Mouse (Mus musculus): Measurements from ENCODE around the gene Specc1. TPM values are rescaled to one million over a fixed set of nuclear protein-coding genes. Genes with fewer than 3 reads are reported as not detected.
"Not testable (repeated sequence)": the region's sequence is repeated elsewhere in the genome, so short reads cannot be mapped to it uniquely, and the experiment has no call there.

Gene Specc1
- total RNA-seq (2021): 100 to 1,000 TPM in 1 of 2 experiments, 10 to 100 TPM in 1; 95.3 to 103 TPM

DNA sequence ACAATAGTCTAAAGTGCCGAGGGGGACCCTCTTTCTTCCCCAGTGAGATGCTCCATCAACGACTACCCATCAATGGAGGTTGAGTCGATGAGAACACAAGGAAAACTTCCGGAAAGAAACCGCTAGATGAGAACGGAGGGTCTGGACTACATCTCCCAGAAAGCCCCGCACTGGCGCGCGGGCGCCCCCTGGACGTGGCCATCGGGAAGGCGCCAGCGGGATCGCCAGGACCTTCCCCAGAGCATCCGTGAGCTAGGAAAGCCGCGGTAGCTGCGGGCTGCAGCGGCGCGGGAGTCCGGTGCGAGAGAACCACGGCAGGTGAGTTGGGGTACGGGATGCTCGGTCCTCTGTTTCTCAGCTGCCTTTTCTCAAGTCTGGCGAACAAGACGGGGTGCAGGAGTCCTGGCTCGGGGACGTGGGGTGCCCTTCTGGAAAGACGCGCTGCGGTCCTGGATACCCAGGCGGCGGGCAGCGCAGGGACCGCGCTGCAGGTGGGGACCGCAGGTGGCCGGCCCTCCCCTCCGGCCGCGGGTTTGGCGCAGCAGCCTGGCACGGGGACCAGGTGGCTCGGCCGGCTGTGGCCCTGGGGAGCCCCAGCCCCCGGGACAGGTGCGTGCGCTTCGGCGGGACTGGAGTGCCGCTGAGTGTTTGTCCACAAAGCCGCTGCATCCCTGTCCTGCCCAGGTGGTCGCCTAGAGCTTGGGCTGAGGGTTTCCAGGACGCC is at the start of gene Specc1:
Gene Specc1 (plus strand): TSS at position 192 of the 724 bp plus-strand sequence.
- peak; percentile 93 to 96 for DNase-seq

GRCm38 (mm10) chr11:61908315-61908714 is 48.2 kb upstream of the Specc1 start:
- DNase-seq: no peak

DNA sequence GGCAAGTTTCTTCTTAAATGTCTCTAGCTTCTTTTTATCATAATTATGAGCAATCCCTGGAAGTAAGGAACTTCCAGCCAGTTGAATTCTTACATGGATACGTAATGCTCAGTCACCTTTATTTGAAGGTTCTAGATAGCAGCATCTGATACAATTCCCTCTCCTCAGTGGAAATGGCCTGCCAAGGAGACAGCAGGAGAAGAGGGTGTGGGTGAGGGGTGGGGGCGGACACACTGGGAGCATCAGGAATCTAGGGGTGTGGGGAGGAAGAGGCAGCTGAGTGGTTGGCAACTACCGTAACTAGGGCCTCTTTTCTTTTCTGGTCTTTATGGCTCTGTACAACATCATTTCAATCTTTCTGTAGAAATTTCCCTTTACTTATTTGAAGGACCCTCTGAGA is 36.9 kb upstream of the Specc1 start:
- peak in 1 of 2 experiments; percentile 10 for DNase-seq

DNA sequence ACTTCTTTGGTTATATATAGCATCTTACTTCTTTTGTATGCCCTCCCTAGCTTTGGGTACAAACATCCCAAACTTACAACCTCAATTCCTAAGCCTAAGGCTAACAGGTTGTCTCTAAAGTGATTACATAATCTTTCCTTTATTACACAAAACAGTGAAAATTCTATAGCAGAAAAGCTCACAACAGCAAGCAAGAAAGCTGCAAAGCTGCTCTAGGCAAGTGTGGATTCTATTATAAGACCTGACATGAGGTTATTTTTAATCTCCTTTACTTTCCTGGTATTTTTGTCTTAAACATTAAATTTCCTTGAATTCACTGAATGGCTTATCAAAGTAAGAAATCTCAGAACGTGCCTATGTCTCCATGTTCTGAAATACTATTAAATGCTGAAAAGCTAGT is 33.3 kb upstream of the Specc1 start:
- DNase-seq: no peak

GRCm38 (mm10) chr11:61929323-61930097 is 27.1 kb upstream of the Specc1 start:
- DNase-seq: no peak

- peak; percentile 93 for DNase-seq
Observed at GRCm38 (mm10) chr11:61930098-61930517, 26.5 kb upstream of the Specc1 start, which contains the start of gene Akap10. Gene Akap10 (minus strand): TSS chr11:61930252.

- no peak for DNase-seq
Observed at GRCm38 (mm10) chr11:61930640-61931586, 25.6 kb upstream of the Specc1 start.

DNA sequence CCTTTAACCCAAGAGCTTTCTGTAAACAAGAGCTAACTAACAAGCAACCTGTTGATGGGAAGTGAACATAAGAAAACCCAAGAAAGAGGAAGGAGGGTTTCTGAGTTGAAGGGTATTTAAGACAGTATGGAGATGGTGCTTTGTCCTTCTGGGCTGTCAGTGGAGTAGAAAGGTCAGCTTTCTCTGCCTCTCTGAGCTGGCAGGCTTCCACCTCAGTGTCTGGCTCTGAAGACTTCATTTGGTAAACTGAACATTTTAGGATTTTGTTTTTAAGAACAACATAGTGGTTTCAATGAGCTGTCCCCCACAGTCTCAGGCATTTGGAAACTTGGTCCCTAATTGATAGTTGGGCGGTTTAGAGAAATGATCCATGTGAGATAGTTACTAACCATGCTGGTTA is 18.8 kb upstream of the Specc1 start:
- DNase-seq: no peak

DNA sequence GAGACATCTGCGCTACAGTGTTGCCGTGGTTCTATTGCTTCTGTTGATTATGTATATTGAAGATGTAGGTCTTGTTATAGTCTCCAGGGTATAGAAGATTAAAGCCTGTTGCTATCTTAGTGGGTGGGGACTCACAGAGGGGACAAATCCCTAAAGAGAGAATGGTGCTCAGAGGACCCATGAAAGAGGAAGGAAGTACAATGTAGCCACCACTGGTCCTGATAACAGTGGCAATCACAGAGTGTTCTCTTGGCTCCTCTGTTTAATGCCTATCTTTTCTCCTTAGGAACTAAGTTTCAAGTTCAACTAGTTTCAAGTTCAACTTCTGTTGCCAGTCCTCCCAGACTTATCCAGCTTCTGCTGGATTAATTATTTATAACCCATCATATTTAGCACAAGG is 13.7 kb upstream of the Specc1 start:
- DNase-seq: no peak

DNA sequence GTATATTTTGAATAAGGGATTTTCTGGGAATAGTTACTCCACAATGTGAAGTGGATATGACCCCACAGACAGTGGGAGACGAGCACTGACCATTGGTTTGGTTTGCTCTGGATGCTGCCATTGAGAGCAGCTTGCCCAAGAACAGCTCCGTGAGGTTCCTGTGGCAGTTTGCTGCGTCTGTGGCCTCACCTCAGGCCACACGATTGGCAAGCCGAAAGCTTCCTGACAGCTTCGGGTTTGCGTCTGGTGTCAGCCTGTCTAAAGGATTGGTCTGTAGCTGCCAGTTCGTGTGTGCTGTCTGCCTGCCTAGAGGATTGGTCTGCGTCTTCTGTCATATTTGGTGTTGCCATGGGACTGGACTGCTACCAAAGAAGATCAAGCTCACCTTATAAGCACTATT is 12.1 kb upstream of the Specc1 start:
- no peak for DNase-seq

DNA sequence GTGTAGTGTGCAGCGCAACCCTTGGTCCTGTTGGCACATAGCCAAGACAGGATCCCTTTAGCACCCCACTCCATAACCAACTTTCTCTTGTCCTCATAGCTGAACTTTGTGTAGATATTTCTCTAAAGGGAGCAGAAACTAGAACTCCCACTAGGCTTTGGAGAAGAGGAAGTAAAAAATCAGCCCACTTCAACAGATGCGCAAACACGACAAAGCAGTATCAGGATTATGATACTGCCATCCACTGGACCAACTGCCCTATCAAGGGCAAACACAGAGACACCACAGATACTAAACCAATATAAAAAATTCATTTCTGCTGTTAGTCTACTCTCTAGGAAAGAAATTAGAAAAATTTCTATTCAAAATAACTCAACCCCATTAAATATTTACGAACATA is 10.0 kb upstream of the Specc1 start:
- DNase-seq: no peak

- peak in 1 of 2 experiments; percentile 62 for DNase-seq
Observed at GRCm38 (mm10) chr11:61949315-61949714, 7.2 kb upstream of the Specc1 start.

DNA sequence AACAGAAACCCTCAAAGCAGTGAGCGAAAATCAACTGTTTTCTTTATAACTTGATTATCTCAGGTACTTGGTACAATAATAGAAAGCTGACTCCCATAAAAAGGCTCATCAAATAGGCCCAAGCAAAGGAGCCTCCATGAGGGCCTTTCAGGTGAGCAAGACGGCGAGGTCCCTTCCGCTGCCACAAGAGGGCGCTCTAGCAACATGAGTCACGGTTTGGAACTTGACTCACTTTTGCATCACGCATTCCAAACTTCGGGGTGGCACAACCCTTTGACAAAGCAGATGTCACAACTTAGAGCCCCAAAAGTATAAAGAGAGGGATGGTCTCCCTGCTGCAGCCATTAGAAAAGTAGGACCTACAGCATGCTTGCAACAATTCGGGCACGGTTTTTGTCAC is 5.9 kb upstream of the Specc1 start:
- DNase-seq: peak; percentile 77 to 80

DNA sequence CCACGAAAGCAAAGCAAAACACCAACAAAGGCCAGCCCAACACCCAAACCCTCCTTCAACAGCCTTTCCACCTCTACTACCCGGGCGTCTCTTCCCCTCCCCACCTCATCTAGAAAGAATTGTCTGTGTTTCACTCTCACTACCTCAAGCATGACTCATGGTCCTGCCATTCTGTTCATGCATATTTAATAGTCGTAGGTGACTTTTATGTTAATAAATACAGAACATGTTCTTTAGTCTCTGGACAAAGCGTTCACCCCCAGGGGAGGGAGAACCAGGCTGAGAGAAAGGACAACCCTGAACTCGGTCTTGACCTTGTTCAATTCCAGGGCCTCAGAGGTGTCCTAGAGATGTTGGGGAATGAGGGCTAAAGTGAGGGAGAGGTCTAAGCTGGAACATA is 1.4 kb upstream of the Specc1 start:
- DNase-seq: no peak

DNA sequence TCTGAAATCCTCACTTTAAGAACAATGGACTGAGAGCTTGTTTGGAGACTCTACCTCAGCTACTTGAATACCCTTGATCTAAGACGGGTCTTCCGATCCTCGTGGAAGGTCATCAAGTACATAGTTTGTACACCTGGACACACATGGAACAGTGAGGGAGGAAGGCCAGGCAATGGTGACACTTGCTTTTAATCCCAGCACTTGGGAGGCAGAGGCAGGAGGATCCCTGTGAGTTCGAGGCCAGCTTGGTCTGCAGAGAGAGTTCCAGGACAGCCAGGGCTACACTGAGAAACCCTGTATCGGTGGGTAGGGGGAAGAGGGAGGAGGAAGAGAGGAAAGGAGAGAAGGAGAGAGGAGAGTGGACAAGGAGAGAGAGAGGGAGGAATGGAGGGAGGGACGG is 612 bp upstream of the Specc1 start:
- no peak for DNase-seq

DNA sequence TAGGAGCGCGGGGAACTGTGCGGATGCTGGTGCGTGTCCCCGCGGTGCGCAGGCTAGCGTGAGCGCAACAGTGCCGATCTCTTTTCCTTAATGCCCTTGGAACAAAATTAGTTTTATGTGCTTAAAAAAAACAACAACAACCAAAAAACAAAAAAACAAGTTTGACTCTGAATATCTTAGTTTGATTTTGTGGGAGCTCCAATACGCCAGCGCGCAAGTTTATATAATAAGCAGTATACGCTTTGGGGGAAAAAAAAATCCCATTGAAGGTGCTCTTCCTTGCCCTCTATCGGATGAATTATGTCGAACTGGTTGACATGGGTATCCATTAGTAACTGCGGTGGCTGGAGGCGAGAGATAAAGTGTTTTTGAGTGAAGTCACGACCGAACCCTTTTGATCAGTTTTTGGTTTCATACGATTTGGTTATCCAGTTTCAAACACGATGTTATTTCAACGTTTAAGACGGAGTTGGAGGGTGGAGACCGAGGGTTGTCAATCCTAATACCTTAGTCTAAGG is 792 bp downstream of the Specc1 start:
- peak in 1 of 2 experiments; percentile 14 for DNase-seq

- DNase-seq: not testable (repeated sequence)
Observed at GRCm38 (mm10) chr11:61958706-61959105, 2.1 kb downstream of the Specc1 start.

DNA sequence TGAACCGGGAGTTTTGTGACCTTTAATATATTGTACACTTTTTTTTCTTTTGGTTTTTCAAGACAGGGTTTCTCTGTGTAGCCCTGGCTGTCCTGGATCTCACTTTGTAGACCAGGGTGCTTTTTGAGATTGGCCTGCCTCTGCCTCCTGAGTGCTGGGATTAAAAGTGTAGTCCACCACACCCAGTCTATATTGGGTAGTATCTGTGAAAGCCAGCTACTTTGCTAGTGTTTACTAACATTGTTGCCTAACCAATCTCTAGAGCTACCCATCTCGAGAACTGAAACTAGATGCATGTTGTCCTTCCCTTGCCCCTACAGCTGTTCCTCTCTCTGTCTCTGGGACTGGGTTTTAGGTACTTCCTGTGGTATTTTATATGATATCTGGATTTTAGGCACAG is 3.5 kb downstream of the Specc1 start:
- DNase-seq: no peak

- DNase-seq: no peak
Observed at GRCm38 (mm10) chr11:61962684-61963083, 6.1 kb downstream of the Specc1 start.

DNA sequence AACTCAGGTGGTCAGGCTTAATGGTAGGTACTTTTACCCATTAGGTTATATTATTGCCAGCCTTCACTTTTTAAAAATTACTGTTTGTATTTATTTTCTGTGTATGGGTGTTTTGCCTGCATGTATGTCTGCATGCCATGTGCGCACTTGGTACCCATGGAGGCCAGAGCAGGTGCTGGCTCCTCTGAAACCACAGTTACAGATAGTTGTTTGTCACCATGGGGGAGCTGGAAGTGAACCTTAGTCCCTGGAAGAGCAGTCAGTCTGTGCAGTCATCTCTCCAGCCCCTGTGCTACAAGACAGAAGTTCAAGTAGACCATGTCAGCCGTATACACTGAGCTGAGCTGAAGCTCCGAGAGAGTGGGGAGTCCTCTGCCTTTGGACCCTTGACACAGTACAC is 6.6 kb downstream of the Specc1 start:
- DNase-seq: no peak

DNA sequence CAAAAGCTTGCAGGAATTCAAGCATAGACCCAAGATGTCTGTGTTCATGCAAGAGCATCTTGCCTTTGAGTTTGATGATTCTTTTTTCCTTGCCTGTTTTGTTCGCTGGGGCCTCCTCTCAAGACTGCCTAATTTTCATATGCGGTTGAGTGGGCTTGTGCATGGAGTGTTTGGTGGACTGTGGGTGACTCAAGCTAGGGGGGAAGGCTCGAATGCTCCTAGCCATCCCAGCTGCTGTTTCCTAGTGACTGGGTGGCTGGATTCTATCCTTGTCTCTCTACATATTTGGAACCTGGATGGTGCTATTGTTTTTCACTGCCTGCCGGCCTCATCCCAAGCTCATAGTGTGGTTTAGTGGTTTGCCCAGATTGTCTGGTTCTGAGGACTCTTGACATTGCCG is 8.0 kb downstream of the Specc1 start:
- no peak for DNase-seq

GRCm38 (mm10) chr11:61967034-61967433 is 10.5 kb downstream of the Specc1 start:
- DNase-seq: no peak

Data from layer of hippocampus, postnatal 36 days (tissue).